Mouse (Mus musculus): ENCODE results near the gene Aplf.
A peak's percentile ranks its signal among the peaks of the same experiment; 100 is the strongest.
"Not testable (repeated sequence)": the region's sequence is repeated elsewhere in the genome, so short reads cannot be mapped to it uniquely, and the experiment has no call there.

Aplf gene

GRCm38 (mm10) chr6:87628936-87629335 lies 43.1 kb downstream of the Aplf start:
- not testable (repeated sequence) for DNase-seq (ENCODE audit: low spot score in 2 of 2)

- no peak for DNase-seq (ENCODE audit: low spot score in 2 of 2)
Measured at GRCm38 (mm10) chr6:87623151-87623550, 48.8 kb downstream of the Aplf start.

GRCm38 (mm10) chr6:87621281-87621680 lies 50.7 kb downstream of the Aplf start:
- no peak for DNase-seq (ENCODE audit: low spot score in 2 of 2)

- DNase-seq (ENCODE audit: low spot score in 2 of 2): no peak
Measured at GRCm38 (mm10) chr6:87618021-87618420, 54.0 kb downstream of the Aplf start.

- DNase-seq (ENCODE audit: low spot score in 2 of 2): no peak
Measured at GRCm38 (mm10) chr6:87615696-87616083, 56.3 kb downstream of the Aplf start.

- DNase-seq (ENCODE audit: low spot score in 2 of 2): no peak
Measured at GRCm38 (mm10) chr6:87614794-87615695, 56.9 kb downstream of the Aplf start.

- peak in 1 of 2 experiments; percentile 11 for DNase-seq (ENCODE audit: low spot score in 2 of 2)
Measured at GRCm38 (mm10) chr6:87599825-87600224, 72.2 kb downstream of the Aplf start.

- no peak for DNase-seq (ENCODE audit: low spot score in 2 of 2)
Measured at GRCm38 (mm10) chr6:87597116-87597833, 74.7 kb downstream of the Aplf start.

- DNase-seq (ENCODE audit: low spot score in 2 of 2): no peak
Measured at GRCm38 (mm10) chr6:87594188-87594587, 77.8 kb downstream of the Aplf start.

GRCm38 (mm10) chr6:87590394-87591281 lies 81.4 kb downstream of the Aplf start, which contains the start of gene Prokr1:
Gene Prokr1, minus strand, starts transcription at chr6:87590743.
- DNase-seq (ENCODE audit: low spot score in 2 of 2): no peak

GRCm38 (mm10) chr6:87589718-87590393 lies 82.1 kb downstream of the Aplf start:
- no peak for DNase-seq (ENCODE audit: low spot score in 2 of 2)

GRCm38 (mm10) chr6:87583991-87584390 lies 88.0 kb downstream of the Aplf start:
- DNase-seq (ENCODE audit: low spot score in 2 of 2): no peak

GRCm38 (mm10) chr6:87583183-87583611 lies 88.8 kb downstream of the Aplf start:
- DNase-seq (ENCODE audit: low spot score in 2 of 2): no peak

GRCm38 (mm10) chr6:87582456-87582855 lies 89.5 kb downstream of the Aplf start:
- no peak for DNase-seq (ENCODE audit: low spot score in 2 of 2)

GRCm38 (mm10) chr6:87581581-87581980 lies 90.4 kb downstream of the Aplf start:
- no peak for DNase-seq (ENCODE audit: low spot score in 2 of 2)

GRCm38 (mm10) chr6:87581071-87581470 lies 90.9 kb downstream of the Aplf start:
- DNase-seq (ENCODE audit: low spot score in 2 of 2): no peak
